ENCODE assay signal across 8 mouse cellular contexts in the genomic region with DNA sequence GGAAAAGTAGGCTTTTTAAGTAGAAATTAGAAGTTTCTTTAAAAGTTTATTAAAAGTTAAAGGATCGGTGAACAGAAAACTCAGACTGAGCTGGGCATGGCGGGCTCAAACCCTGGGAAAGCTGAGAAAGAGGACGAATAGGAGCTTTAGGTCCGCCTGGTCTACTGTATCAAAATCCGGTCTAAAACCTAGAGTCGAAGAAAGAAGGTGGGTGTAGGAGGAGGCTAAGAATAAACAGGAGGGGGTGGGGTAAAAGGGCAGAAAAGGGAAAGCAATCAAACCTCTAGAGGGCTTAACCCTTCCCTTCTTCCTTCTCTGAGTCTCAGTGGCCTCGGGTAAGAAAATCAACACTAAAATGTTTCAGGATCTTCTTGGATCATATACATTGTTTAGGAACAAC.
A peak's percentile ranks its signal among the peaks of the same experiment; 100 is the strongest.
DNase-seq lines count a peak whose midpoint lies in the region; ATAC-seq and TF ChIP-seq lines count a peak whose summit lies in the region.

No protein-coding gene starts in this region.

- H3K4me3 ChIP-seq in heart, embryonic 12.5 days: peak overlapping the region; percentile 51
- H3K4me3 ChIP-seq in E14TG2a.4 (replicated peaks; ENCODE audit: low read length): peak overlapping the region; percentile 76
- H3K4me3 ChIP-seq in heart, embryonic 16.5 days (ENCODE audit: low read length): peak overlapping the region; percentile 56
- H3K4me3 ChIP-seq in midbrain, embryonic 10.5 days: peak overlapping the region; percentile 84

- under 1% methylated on average over 7 of the region's 7 CpGs for WGBS in heart, embryonic 12.5 days
- 5% methylated on average over 7 of the region's 7 CpGs for WGBS in heart, embryonic 16.5 days
- 4% methylated on average over 7 of the region's 7 CpGs for WGBS in midbrain, embryonic 10.5 days

- ATAC-seq in heart, embryonic 12.5 days (ENCODE audit: insufficient number of reproducible peaks, low FRiP score): no peak
- ATAC-seq in heart, embryonic 16.5 days (replicated peaks; ENCODE audit: extremely low read depth, insufficient read depth, low FRiP score): no peak

- H3K9ac ChIP-seq in heart, embryonic 12.5 days: peak overlapping the region; percentile 44
- peak overlapping the region; percentile 50 for H3K9ac ChIP-seq in heart, embryonic 16.5 days (ENCODE audit: low read length)

- H3K36me3 ChIP-seq in heart, embryonic 12.5 days: no peaks in the 10 kb centered on the region
- no peaks in the 10 kb centered on the region for H3K36me3 ChIP-seq in E14TG2a.4 (ENCODE audit: insufficient read depth, low read length)
- H3K36me3 ChIP-seq in heart, embryonic 16.5 days (ENCODE audit: control insufficient read depth, insufficient read depth): no peaks in the 10 kb centered on the region
- no peaks in the 10 kb centered on the region for H3K36me3 ChIP-seq in midbrain, embryonic 10.5 days

- intact Hi-C loops in heart, postnatal 14 days (cut with DNase I): no loop called here

- H3K27ac ChIP-seq in heart, embryonic 12.5 days (ENCODE audit: poor library complexity, severe bottlenecking): peak overlapping the region; percentile 63
- H3K27ac ChIP-seq in heart, embryonic 16.5 days (ENCODE audit: low read length): peak overlapping the region; percentile 76
- no peak overlapping the region for H3K27ac ChIP-seq in midbrain, embryonic 10.5 days (replicated peaks)

- H3K4me2 ChIP-seq in heart, embryonic 12.5 days: peak overlapping the region; percentile 69
- peak overlapping the region; percentile 68 for H3K4me2 ChIP-seq in heart, embryonic 16.5 days (ENCODE audit: low read depth, low read length)

- DNase-seq in heart, postnatal 14 days: no peak
- DNase-seq in midbrain, embryonic 10.5 days (ENCODE audit: low spot score): peak; percentile 11
- no peak for DNase-seq in frontal cortex, postnatal 14 days (ENCODE audit: low spot score in 2 of 2)
- no peak for DNase-seq in frontal cortex, postnatal 25 days (ENCODE audit: low spot score in 2 of 2)
- no peak for DNase-seq in right cerebral cortex, postnatal 4 days

- no peaks in the 10 kb centered on the region for H3K27me3 ChIP-seq in heart, embryonic 12.5 days (replicated peaks)
- H3K27me3 ChIP-seq in E14TG2a.4 (ENCODE audit: insufficient read depth, low read length): no peaks in the 10 kb centered on the region
- no peaks in the 10 kb centered on the region for H3K27me3 ChIP-seq in heart, embryonic 16.5 days (ENCODE audit: control insufficient read depth, insufficient read depth, low read length)
- no peaks in the 10 kb centered on the region for H3K27me3 ChIP-seq in midbrain, embryonic 10.5 days (ENCODE audit: low read depth, poor library complexity, severe bottlenecking)

- peaks cover 17% of the 10 kb centered on the region for H3K4me1 ChIP-seq in heart, embryonic 12.5 days (replicated peaks)
- H3K4me1 ChIP-seq in E14TG2a.4 (replicated peaks; ENCODE audit: low read depth, low read length): peaks cover 33% of the 10 kb centered on the region
- peaks cover 20% of the 10 kb centered on the region for H3K4me1 ChIP-seq in heart, embryonic 16.5 days (ENCODE audit: control insufficient read depth, insufficient read depth, low read length)
- peaks cover 42% of the 10 kb centered on the region for H3K4me1 ChIP-seq in midbrain, embryonic 10.5 days

- H3K9me3 ChIP-seq in heart, embryonic 12.5 days (replicated peaks): no peaks in the 10 kb centered on the region
- H3K9me3 ChIP-seq in E14TG2a.4 (ENCODE audit: low read length): no peaks in the 10 kb centered on the region
- no peaks in the 10 kb centered on the region for H3K9me3 ChIP-seq in heart, embryonic 16.5 days (replicated peaks; ENCODE audit: control insufficient read depth, low read length)
- H3K9me3 ChIP-seq in midbrain, embryonic 10.5 days (replicated peaks): no peaks in the 10 kb centered on the region

- no peak for TF ChIP-seq CTCF in E14TG2a.4 (conservative IDR thresholded peaks at IDR 0.05; ENCODE audit: low read length)
